Mouse (Mus musculus): ENCODE results near the gene Tsn. TPM values are rescaled to one million over a fixed set of nuclear protein-coding genes. Genes with fewer than 3 reads are reported as not detected.

Gene Tsn
- polyA plus RNA-seq, 1 experiment: 12.6 TPM

GRCm38 (mm10) chr1:118334749-118335713, 23.5 kb upstream of the Tsn start:
- no peaks in the 10 kb centered on the region for H3K4me1 ChIP-seq (ENCODE audit: control insufficient read depth, insufficient read depth, insufficient read length, low read length)
- WGBS: 79% methylated on average over 9 of the region's 9 CpGs
- H3K27ac ChIP-seq (ENCODE audit: insufficient read depth, low read depth, low read length): no peak overlapping the region
- TF ChIP-seq CTCF (IDR thresholded peaks at IDR 0.05; ENCODE audit: extremely low read depth, insufficient read length, insufficient replicate concordance, low read depth, low read length) (no peak), POLR2A (IDR thresholded peaks at IDR 0.05; ENCODE audit: low read depth, low read length) (no peak)
- peaks cover 33% of the 10 kb centered on the region for H3K36me3 ChIP-seq (ENCODE audit: control insufficient read depth, insufficient read depth, low read length)
- H3K4me3 ChIP-seq (ENCODE audit: low read depth, low read length): no peak overlapping the region
- H3K27me3 ChIP-seq (ENCODE audit: control insufficient read depth, insufficient read depth, low read length): no peaks in the 10 kb centered on the region

- Histone ChIP-seq H3K4me3 (ENCODE audit: low read depth, low read length) (peak within 1 kb of the TSS; percentile 97), H3K27me3 (ENCODE audit: control insufficient read depth, insufficient read depth, low read length) (no peaks in the 10 kb centered on the region), H3K4me1 (ENCODE audit: control insufficient read depth, insufficient read depth, insufficient read length, low read length) (peaks cover 7% of the 10 kb centered on the region; the same call in 1 of the 2 replicates), H3K27ac (ENCODE audit: insufficient read depth, low read depth, low read length) (0 out of 2 replicates have a peak within 1 kb of the TSS, but pooled peaks have one; percentile 14), H3K36me3 (ENCODE audit: control insufficient read depth, insufficient read depth, low read length) (peaks cover 11% of the 10 kb centered on the region; the same call in 1 of the 2 replicates)
- WGBS: under 1% methylated on average over 37 of the region's 37 CpGs
- peak; percentile 81; the same call in 1 of the 2 replicates for TF ChIP-seq CTCF (IDR thresholded peaks at IDR 0.05; ENCODE audit: extremely low read depth, insufficient read length, insufficient replicate concordance, low read depth, low read length)
- TF ChIP-seq POLR2A (IDR thresholded peaks at IDR 0.05; ENCODE audit: low read depth, low read length): peak; percentile 36; the same call in 1 of the 2 replicates
Observed at GRCm38 (mm10) chr1:118321661-118322201, 10.2 kb upstream of the Tsn start, which contains the start of gene Nifk. Gene Nifk (plus strand): TSS chr1:118321839.

GRCm38 (mm10) chr1:118320696-118321095, 9.2 kb upstream of the Tsn start:
- TF ChIP-seq POLR2A (IDR thresholded peaks at IDR 0.05; ENCODE audit: low read depth, low read length) (no peak), CTCF (IDR thresholded peaks at IDR 0.05; ENCODE audit: extremely low read depth, insufficient read length, insufficient replicate concordance, low read depth, low read length) (no peak)
- 77% methylated on average over 2 of the region's 2 CpGs for WGBS
- Histone ChIP-seq H3K27me3 (ENCODE audit: control insufficient read depth, insufficient read depth, low read length) (no peaks in the 10 kb centered on the region), H3K4me3 (ENCODE audit: low read depth, low read length) (no peak overlapping the region), H3K4me1 (ENCODE audit: control insufficient read depth, insufficient read depth, insufficient read length, low read length) (peaks cover 7% of the 10 kb centered on the region; the same call in 1 of the 2 replicates), H3K27ac (ENCODE audit: insufficient read depth, low read depth, low read length) (no peak overlapping the region), H3K36me3 (ENCODE audit: control insufficient read depth, insufficient read depth, low read length) (peaks cover 8% of the 10 kb centered on the region; the same call in 1 of the 2 replicates)

GRCm38 (mm10) chr1:118310780-118311621, 538 bp downstream of the Tsn start:
- under 1% methylated on average over 67 of the region's 67 CpGs for WGBS
- Histone ChIP-seq H3K27me3 (ENCODE audit: control insufficient read depth, insufficient read depth, low read length) (no peaks in the 10 kb centered on the region), H3K4me3 (ENCODE audit: low read depth, low read length) (peak overlapping the region; percentile 77), H3K4me1 (ENCODE audit: control insufficient read depth, insufficient read depth, insufficient read length, low read length) (peaks cover 3% of the 10 kb centered on the region; the same call in 1 of the 2 replicates), H3K27ac (ENCODE audit: insufficient read depth, low read depth, low read length) (peak overlapping the region; percentile 91), H3K36me3 (ENCODE audit: control insufficient read depth, insufficient read depth, low read length) (peaks cover 12% of the 10 kb centered on the region)
- TF ChIP-seq CTCF (IDR thresholded peaks at IDR 0.05; ENCODE audit: extremely low read depth, insufficient read length, insufficient replicate concordance, low read depth, low read length) (no peak), POLR2A (IDR thresholded peaks at IDR 0.05; ENCODE audit: low read depth, low read length) (peak; percentile 50; the same call in 1 of the 2 replicates)

- Histone ChIP-seq H3K27me3 (ENCODE audit: control insufficient read depth, insufficient read depth, low read length) (no peaks in the 10 kb centered on the region), H3K27ac (ENCODE audit: insufficient read depth, low read depth, low read length) (no peak overlapping the region), H3K4me1 (ENCODE audit: control insufficient read depth, insufficient read depth, insufficient read length, low read length) (no peaks in the 10 kb centered on the region), H3K36me3 (ENCODE audit: control insufficient read depth, insufficient read depth, low read length) (peaks cover 48% of the 10 kb centered on the region), H3K4me3 (ENCODE audit: low read depth, low read length) (no peak overlapping the region)
- 83% methylated on average over 2 of the region's 2 CpGs for WGBS
- no peak for TF ChIP-seq CTCF (IDR thresholded peaks at IDR 0.05; ENCODE audit: extremely low read depth, insufficient read length, insufficient replicate concordance, low read depth, low read length)
- no peak for TF ChIP-seq POLR2A (IDR thresholded peaks at IDR 0.05; ENCODE audit: low read depth, low read length)
Observed at GRCm38 (mm10) chr1:118297719-118298118, 13.8 kb downstream of the Tsn start.

- Histone ChIP-seq H3K4me1 (ENCODE audit: control insufficient read depth, insufficient read depth, insufficient read length, low read length) (no peaks in the 10 kb centered on the region), H3K27ac (ENCODE audit: insufficient read depth, low read depth, low read length) (no peak overlapping the region), H3K4me3 (ENCODE audit: low read depth, low read length) (no peak overlapping the region), H3K27me3 (ENCODE audit: control insufficient read depth, insufficient read depth, low read length) (no peaks in the 10 kb centered on the region), H3K36me3 (ENCODE audit: control insufficient read depth, insufficient read depth, low read length) (peaks cover 40% of the 10 kb centered on the region)
- TF ChIP-seq POLR2A (IDR thresholded peaks at IDR 0.05; ENCODE audit: low read depth, low read length) (no peak), CTCF (IDR thresholded peaks at IDR 0.05; ENCODE audit: extremely low read depth, insufficient read length, insufficient replicate concordance, low read depth, low read length) (no peak)
- WGBS: 77% methylated on average over 3 of the region's 3 CpGs
Observed at GRCm38 (mm10) chr1:118296673-118297072, 14.9 kb downstream of the Tsn start.
